Mouse (Mus musculus) hindbrain, postnatal 0 days (tissue): ENCODE data around the gene Ptpdc1. TPM values are rescaled to one million over a fixed set of nuclear protein-coding genes. Genes with fewer than 3 reads are reported as not detected.

Experiments
- ATAC-seq: fragments of 200-750 bp; cut with Nextera tagmentation; 2 replicates; pipeline ENCODE4 v1.8.0; 2017; ENCODE audit warnings: mild to moderate bottlenecking, moderate TSS enrichment, moderate library complexity
- DNase-seq: peaks from one replicate; pipeline ENCODE4 v3.0.0-alpha.2; 2015; ENCODE audit warnings: low spot score
- H3K27ac ChIP-seq: fragments of 300-500 bp; sonication (generic); 2 replicates; pipeline ENCODE4 v1.5.1; 2014; ENCODE audit warnings: mild to moderate bottlenecking
- H3K27me3 ChIP-seq: fragments of 300-500 bp; sonication (generic); 2 replicates; pipeline ENCODE4 v1.6.1; 2014; ENCODE audit warnings: low read length, mixed read lengths; ENCODE audit not compliant: insufficient read depth
- H3K36me3 ChIP-seq: fragments of 300-500 bp; sonication (generic); 2 replicates; pipeline ENCODE4 v1.6.1; 2014; ENCODE audit warnings: low read length, mixed read lengths; ENCODE audit not compliant: insufficient read depth
- H3K4me1 ChIP-seq: fragments of 300-500 bp; sonication (generic); 2 replicates; pipeline ENCODE4 v1.6.1; 2014; ENCODE audit warnings: antibody characterized with exemption, low read length, mixed read lengths; ENCODE audit not compliant: insufficient read depth
- H3K4me2 ChIP-seq: fragments of 300-500 bp; sonication (generic); 2 replicates; pipeline ENCODE4 v1.6.1; 2014; ENCODE audit warnings: low read depth, mild to moderate bottlenecking, low read length, moderate library complexity, mixed read lengths
- H3K4me3 ChIP-seq: fragments of 300-500 bp; sonication (generic); 2 replicates; pipeline ENCODE4 v1.5.1; 2014; ENCODE audit warnings: low read length
- H3K9ac ChIP-seq: fragments of 300-500 bp; sonication (generic); replicated peaks from 2 replicates; pipeline ENCODE4 v1.6.1; 2014; ENCODE audit warnings: mild to moderate bottlenecking, low read length, moderate library complexity, mixed read lengths
- H3K9me3 ChIP-seq: fragments of 300-500 bp; sonication (generic); 2 replicates; pipeline ENCODE4 v1.6.1; 2016; ENCODE audit warnings: low read length, mixed read lengths
- CTCF ChIP-seq: IDR thresholded peaks from 2 replicates; pipeline ENCODE4 v1.5.1; 2016; ENCODE audit warnings: antibody characterized with exemption, control low read depth, low read depth
- WGBS: fragments of 180-500 bp; shearing (Covaris S2); extraction: QIAGEN DNeasy Blood & Tissue Kit; methylation state at CpG from one replicate; pipeline ENCODE4 v1.1.7; 2014; 5-methylcytosine and 5-hydroxymethylcytosine counted together
- polyA plus RNA-seq: library from polyadenylated mRNA; unstranded; fragments of >200 nt; fragmentation: Nextera tagmentation; extraction: Ambion mirVana; gene quantifications from 2 replicates; pipeline ENCODE4 v1.2.1, GENCODE M21; 2015
- total RNA-seq: library from RNA; depleted of rRNA; stranded (reverse); fragments of >200 nt; gene quantifications from 2 replicates; pipeline ENCODE4 v1.2.3, GENCODE M21; 2014

The Ptpdc1 gene
- total and polyA plus RNA-seq, 2 experiments from 2014 or later = 13.5 to 30.8 TPM

- DNase-seq (peak; percentile 91), ATAC-seq (peak; percentile 81)
- Histone ChIP-seq H3K9me3 (no peaks in the 10 kb centered on the region), H3K27me3 (peaks cover 49% of the 10 kb centered on the region), H3K9ac (no peak overlapping the region), H3K4me2 (no peak overlapping the region), H3K4me3 (no peak overlapping the region), H3K4me1 (no peaks in the 10 kb centered on the region), H3K36me3 (no peaks in the 10 kb centered on the region), H3K27ac (no peak overlapping the region)
- 2% methylated on average over 8 of the region's 8 CpGs for WGBS
- peak; percentile 86 for TF ChIP-seq CTCF
Observed at GRCm38 (mm10) chr13:48655637-48656036, 30.2 kb upstream of the Ptpdc1 start.

- no peak overlapping the region for H3K4me3 ChIP-seq
- no peak overlapping the region for H3K27ac ChIP-seq
- no peaks in the 10 kb centered on the region for H3K36me3 ChIP-seq
- no peaks in the 10 kb centered on the region for H3K4me1 ChIP-seq
- H3K9me3 ChIP-seq = no peaks in the 10 kb centered on the region
- H3K9ac ChIP-seq = no peak overlapping the region
- WGBS = 11% methylated on average over 14 of the region's 14 CpGs
- H3K4me2 ChIP-seq = no peak overlapping the region
- peak; percentile 87 for DNase-seq
- peak; percentile 88 for TF ChIP-seq CTCF
- peak; percentile 69 for ATAC-seq
- H3K27me3 ChIP-seq = peaks cover 34% of the 10 kb centered on the region
Observed at GRCm38 (mm10) chr13:48653788-48654770, 28.6 kb upstream of the Ptpdc1 start.

GRCm38 (mm10) chr13:48651132-48652065, 25.9 kb upstream of the Ptpdc1 start:
- no peak overlapping the region for H3K4me2 ChIP-seq
- DNase-seq (no peak), ATAC-seq (no peak)
- H3K4me3 ChIP-seq = no peak overlapping the region
- no peaks in the 10 kb centered on the region for H3K9me3 ChIP-seq
- no peak for TF ChIP-seq CTCF
- H3K4me1 ChIP-seq = no peaks in the 10 kb centered on the region
- H3K36me3 ChIP-seq = no peaks in the 10 kb centered on the region
- no peak overlapping the region for H3K27ac ChIP-seq
- no peak overlapping the region for H3K9ac ChIP-seq
- WGBS = 53% methylated on average over 6 of the region's 6 CpGs
- peaks cover 9% of the 10 kb centered on the region for H3K27me3 ChIP-seq

GRCm38 (mm10) chr13:48650615-48651014, 25.2 kb upstream of the Ptpdc1 start:
- Histone ChIP-seq H3K27me3 (0 out of 2 replicates have a peak, but pooled peaks cover 4% of the 10 kb centered on the region), H3K27ac (no peak overlapping the region), H3K4me2 (no peak overlapping the region), H3K9me3 (no peaks in the 10 kb centered on the region), H3K9ac (no peak overlapping the region), H3K36me3 (no peaks in the 10 kb centered on the region), H3K4me3 (no peak overlapping the region), H3K4me1 (no peaks in the 10 kb centered on the region)
- ATAC-seq (no peak), DNase-seq (peak; percentile 56)
- WGBS = 0% methylated on average over 1 of the region's 1 CpGs
- peak; percentile 78 for TF ChIP-seq CTCF

GRCm38 (mm10) chr13:48646696-48647095, 21.2 kb upstream of the Ptpdc1 start:
- ATAC-seq = no peak
- TF ChIP-seq CTCF = 0 out of 2 replicates have a peak, but pooled peaks have one; percentile 20
- no peaks in the 10 kb centered on the region for H3K4me1 ChIP-seq
- no peaks in the 10 kb centered on the region for H3K36me3 ChIP-seq
- WGBS = 90% methylated on average over 4 of the region's 4 CpGs
- H3K27me3 ChIP-seq = no peaks in the 10 kb centered on the region
- DNase-seq = no peak
- no peak overlapping the region for H3K9ac ChIP-seq
- no peak overlapping the region for H3K27ac ChIP-seq
- H3K4me3 ChIP-seq = no peak overlapping the region
- no peaks in the 10 kb centered on the region for H3K9me3 ChIP-seq
- H3K4me2 ChIP-seq = no peak overlapping the region

- H3K4me3 ChIP-seq = no peak overlapping the region
- H3K27ac ChIP-seq = no peak overlapping the region
- ATAC-seq = no peak
- 92% methylated on average over 3 of the region's 3 CpGs for WGBS
- no peaks in the 10 kb centered on the region for H3K9me3 ChIP-seq
- H3K4me2 ChIP-seq = no peak overlapping the region
- no peak for TF ChIP-seq CTCF
- no peaks in the 10 kb centered on the region for H3K36me3 ChIP-seq
- no peak overlapping the region for H3K9ac ChIP-seq
- H3K4me1 ChIP-seq = no peaks in the 10 kb centered on the region
- H3K27me3 ChIP-seq = no peaks in the 10 kb centered on the region
- DNase-seq = no peak
Observed at GRCm38 (mm10) chr13:48643991-48644390, 18.5 kb upstream of the Ptpdc1 start.
